Mouse (Mus musculus): ENCODE data around the gene Zfp462.

DNA sequence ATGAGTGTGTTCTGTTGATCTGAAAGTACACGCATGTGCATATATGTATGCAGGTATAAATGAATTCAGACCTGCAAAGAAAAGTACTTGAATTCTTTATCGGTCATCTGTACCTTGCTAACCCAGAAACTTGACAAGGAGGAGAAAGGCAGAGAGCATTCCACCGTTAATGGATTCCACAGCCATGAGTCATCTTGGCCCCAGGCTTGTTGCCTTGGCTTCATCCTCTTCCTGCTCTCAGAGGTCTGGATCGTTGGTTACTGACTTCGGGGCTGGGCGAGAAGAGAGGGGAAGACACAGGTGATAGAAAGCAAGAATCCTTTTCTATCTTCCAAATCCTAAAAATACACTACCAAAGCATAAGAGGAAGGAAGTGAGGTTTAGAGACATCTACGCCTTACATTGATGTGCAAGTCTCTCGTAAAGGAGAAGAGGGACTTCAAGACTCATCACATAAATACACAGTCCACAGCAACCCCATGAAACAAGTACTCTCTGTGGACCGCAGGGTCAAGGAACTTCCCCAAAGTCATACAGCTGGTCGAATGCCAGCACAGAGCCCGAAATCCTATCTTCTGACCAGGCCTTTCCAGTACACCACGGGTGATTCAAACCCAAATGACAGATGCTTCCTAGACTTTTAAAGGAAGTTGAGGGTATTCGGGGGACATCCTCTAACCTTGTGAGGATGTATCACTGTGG lies 35.1 kb downstream of the Zfp462 start:
- TF ChIP-seq CTCF (IDR thresholded peaks at IDR 0.05; ENCODE audit: low read depth, low read length) (no peak), POLR2A (IDR thresholded peaks at IDR 0.05; ENCODE audit: borderline replicate concordance, low read depth, low read length) (no peak)

All from bone marrow macrophage, adult 2 months (primary cell).